ENCODE assay signal across 25 mouse cellular contexts in the genomic region with DNA sequence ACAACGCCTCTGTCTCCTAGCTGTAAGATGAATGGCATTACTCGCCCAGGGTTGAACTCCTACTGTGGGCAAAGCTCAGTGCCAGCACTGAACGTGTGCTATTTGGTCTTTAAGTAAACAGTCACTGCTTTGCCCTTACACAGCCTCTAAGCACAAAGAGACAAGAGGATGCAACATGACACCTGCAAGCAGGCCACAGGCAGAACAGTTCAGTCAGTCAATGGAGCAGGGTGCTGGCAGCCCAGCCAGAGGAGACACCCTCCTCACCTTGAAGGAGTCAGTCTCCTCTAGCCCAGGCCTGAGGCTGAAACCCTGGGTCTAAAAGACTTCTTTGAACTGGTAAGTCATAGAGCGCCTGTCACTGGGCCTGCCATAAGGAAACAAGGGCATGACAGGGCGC. TPM values are rescaled to one million over a fixed set of nuclear protein-coding genes. Genes with fewer than 3 reads are reported as not detected.
DNase-seq lines count a peak whose midpoint lies in the region; ATAC-seq and TF ChIP-seq lines count a peak whose summit lies in the region.
"Had no signal": no experiment of that assay in that cellular context is flagged by ENCODE, and none has a peak within 500 bp of the region (broad histone marks: within the 10 kb centered on the region; RNA-seq: fewer than 3 reads in every experiment).

No protein-coding gene starts in this region.

- ATAC-seq in kidney, embryonic 15.5 days (replicated peaks; ENCODE audit: low FRiP score): 0 out of 2 replicates have a peak, but pooled peaks have one; percentile 67
- ATAC-seq in neural tube, embryonic 15.5 days (ENCODE audit: low FRiP score): no peak
- ATAC-seq: CD4-positive, CD25-positive, alpha-beta regulatory T cell, adult 4 months; forebrain, embryonic 14.5 days; forebrain, postnatal 0 days; hindbrain, postnatal 0 days had no signal

- no peak overlapping the region for H3K27ac ChIP-seq in kidney, embryonic 15.5 days
- no peak overlapping the region for H3K27ac ChIP-seq in ES-Bruce4 (ENCODE audit: insufficient read depth, low read length)
- no peak overlapping the region for H3K27ac ChIP-seq in neural tube, embryonic 15.5 days (replicated peaks)
- H3K27ac ChIP-seq: embryonic facial prominence, embryonic 12.5 days; embryonic facial prominence, embryonic 15.5 days; heart, adult 2 months; heart, embryonic 10.5 days; heart, embryonic 13.5 days; hindbrain, embryonic 14.5 days; hindbrain, postnatal 0 days had no signal

- peaks cover 17% of the 10 kb centered on the region for H3K36me3 ChIP-seq in kidney, embryonic 15.5 days
- no peaks in the 10 kb centered on the region for H3K36me3 ChIP-seq in ES-Bruce4 (ENCODE audit: control insufficient read depth, insufficient read depth, low read length, poor library complexity, severe bottlenecking)
- peaks cover 43% of the 10 kb centered on the region for H3K36me3 ChIP-seq in neural tube, embryonic 15.5 days

- no peaks in the 10 kb centered on the region for H3K9me3 ChIP-seq in kidney, embryonic 15.5 days (replicated peaks)
- H3K9me3 ChIP-seq in ES-Bruce4 (replicated peaks; ENCODE audit: control insufficient read depth, insufficient read depth, low read length, poor library complexity, severe bottlenecking): no peaks in the 10 kb centered on the region
- H3K9me3 ChIP-seq in neural tube, embryonic 15.5 days (replicated peaks): no peaks in the 10 kb centered on the region
- H3K9me3 ChIP-seq: embryonic facial prominence, embryonic 12.5 days; embryonic facial prominence, embryonic 15.5 days; heart, embryonic 10.5 days had no signal

- TF ChIP-seq POLR2A in ES-Bruce4 (IDR thresholded peaks at IDR 0.05; ENCODE audit: insufficient read depth, low read length): no peak

- H3K9ac ChIP-seq in kidney, embryonic 15.5 days: no peak overlapping the region
- no peak overlapping the region for H3K9ac ChIP-seq in ES-Bruce4 (ENCODE audit: low read depth, poor library complexity, severe bottlenecking)
- H3K9ac ChIP-seq in neural tube, embryonic 15.5 days (replicated peaks): no peak overlapping the region
- H3K9ac ChIP-seq: embryonic facial prominence, embryonic 12.5 days; embryonic facial prominence, embryonic 15.5 days; forebrain, postnatal 0 days; heart, embryonic 13.5 days; hindbrain, embryonic 14.5 days had no signal

- peaks cover 15% of the 10 kb centered on the region for H3K4me1 ChIP-seq in kidney, embryonic 15.5 days
- peaks cover 2% of the 10 kb centered on the region for H3K4me1 ChIP-seq in ES-Bruce4 (ENCODE audit: control insufficient read depth, insufficient read depth, low read length)
- H3K4me1 ChIP-seq in neural tube, embryonic 15.5 days: no peaks in the 10 kb centered on the region
- H3K4me1 ChIP-seq: embryonic facial prominence, embryonic 12.5 days; heart, embryonic 10.5 days; heart, embryonic 13.5 days had no signal

- H3K27me3 ChIP-seq in kidney, embryonic 15.5 days: no peaks in the 10 kb centered on the region
- H3K27me3 ChIP-seq in ES-Bruce4 (ENCODE audit: control insufficient read depth, insufficient read depth, low read length, poor library complexity, severe bottlenecking): no peaks in the 10 kb centered on the region
- no peaks in the 10 kb centered on the region for H3K27me3 ChIP-seq in neural tube, embryonic 15.5 days (replicated peaks)
- H3K27me3 ChIP-seq: embryonic facial prominence, embryonic 12.5 days; embryonic facial prominence, embryonic 15.5 days; heart, embryonic 13.5 days had no signal

- intact Hi-C loops in left cerebral cortex, postnatal 25 days (cut with DNase I): no loop called here

- 64% methylated on average over 5 of the region's 5 CpGs for WGBS in kidney, embryonic 15.5 days
- WGBS in neural tube, embryonic 15.5 days: 67% methylated on average over 5 of the region's 5 CpGs

- no peak for DNase-seq in kidney, adult 9 months
- peak; percentile 48 for DNase-seq in ZHBTc4 (ENCODE audit: low read depth, low spot score)
- DNase-seq in left cerebral cortex, postnatal 25 days (ENCODE audit: low spot score in 2 of 2): no peak
- DNase-seq: adrenal gland, adult 2 months; adrenal gland, postnatal 14 days; cerebellum, adult 11 months; cerebellum, adult 2 months; cerebellum, adult 9-11 months; cerebellum, postnatal 25 days; forebrain, postnatal 0 days; gastrocnemius, postnatal 36 days; heart, adult 2 months; heart, postnatal 14 days; heart, postnatal 4 days had no signal

- H3K4me2 ChIP-seq in kidney, embryonic 15.5 days: no peak overlapping the region
- no peak overlapping the region for H3K4me2 ChIP-seq in neural tube, embryonic 15.5 days
- H3K4me2 ChIP-seq: embryonic facial prominence, embryonic 12.5 days; embryonic facial prominence, embryonic 15.5 days; heart, embryonic 13.5 days; hindbrain, embryonic 14.5 days had no signal

- TF ChIP-seq EP300 in ES-Bruce4 (IDR thresholded peaks at IDR 0.05; ENCODE audit: insufficient read depth, low read depth, low read length): peak; percentile 77; the same call in 1 of the 2 replicates

- H3K4me3 ChIP-seq in kidney, embryonic 15.5 days (replicated peaks): no peak overlapping the region
- H3K4me3 ChIP-seq in ES-Bruce4 (ENCODE audit: low read depth, low read length): no peak overlapping the region
- H3K4me3 ChIP-seq in neural tube, embryonic 15.5 days (replicated peaks): no peak overlapping the region
- H3K4me3 ChIP-seq: embryonic facial prominence, embryonic 12.5 days; embryonic facial prominence, embryonic 15.5 days; heart, adult 2 months; heart, embryonic 10.5 days; heart, embryonic 13.5 days had no signal

- no peak for TF ChIP-seq CTCF in ES-Bruce4 (IDR thresholded peaks at IDR 0.05; ENCODE audit: low read depth, low read length)

RNA-seq across cellular contexts. Expression of gene Katnal1, which starts 11.1 kb away (rescaled TPM):
- 10.1 and 13.7 TPM in 2 replicates for polyA plus RNA-seq in kidney, embryonic 15.5 days (2015; fragmentation: Nextera tagmentation; extraction: Ambion mirVana)
- 10.3 and 10.5 TPM in 2 replicates for polyA plus RNA-seq in ES-Bruce4 (2011; ENCODE audit: insufficient read depth, insufficient read length, low read depth, missing spikeins)
- 10 to 100 TPM; 67.0 to 73.5 TPM for total RNA-seq in left cerebral cortex, postnatal 25 days (2021)
- 33.0 and 35.1 TPM in 2 replicates for polyA plus RNA-seq in neural tube, embryonic 15.5 days (2015; fragmentation: Nextera tagmentation; extraction: Ambion mirVana)
